Mouse (Mus musculus) retina, postnatal 1 day (tissue): ENCODE results near the gene Fos.
A peak's percentile ranks its signal among the peaks of the same experiment; 100 is the strongest.

ENCODE experiments used
- DNase-seq: peaks from one replicate; pipeline ENCODE4 v3.0.0-alpha.2; 2012

Fos gene

DNA sequence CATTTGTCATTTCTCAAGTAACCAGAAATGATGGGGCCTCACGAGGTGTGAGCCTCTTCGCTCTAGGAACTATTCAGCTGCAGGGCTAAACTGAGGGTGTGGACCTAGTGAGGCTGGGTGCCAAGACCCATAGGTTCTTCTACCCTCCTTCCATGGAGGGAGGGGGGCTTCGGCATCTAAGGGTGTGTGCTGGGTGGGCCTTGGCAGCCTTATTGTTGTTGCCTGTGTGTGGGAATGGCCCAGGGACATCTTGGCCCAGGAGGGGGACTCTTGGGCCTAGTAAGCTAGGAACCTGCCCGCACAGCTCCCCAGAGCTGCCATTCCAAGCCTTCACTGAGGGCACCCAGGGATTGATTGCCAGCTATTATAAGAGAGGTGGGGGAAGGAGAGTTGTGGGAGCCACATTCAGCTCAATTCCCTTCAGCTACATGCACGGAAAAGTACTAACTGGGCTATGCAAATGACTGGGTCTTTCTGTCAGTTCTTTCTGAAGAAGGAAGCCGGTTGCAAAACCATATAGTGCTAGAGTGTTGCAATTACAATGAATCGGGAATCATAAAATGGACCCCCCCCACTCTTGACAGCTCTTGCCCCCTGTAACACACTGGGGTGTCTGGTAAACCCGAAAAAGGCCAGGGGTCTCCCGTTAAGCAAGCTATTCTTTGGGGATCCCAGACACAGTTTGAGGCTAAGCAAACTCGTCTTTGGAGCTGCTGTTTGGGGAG lies 16.6 kb downstream of the Fos start:
- no peak for DNase-seq

DNA sequence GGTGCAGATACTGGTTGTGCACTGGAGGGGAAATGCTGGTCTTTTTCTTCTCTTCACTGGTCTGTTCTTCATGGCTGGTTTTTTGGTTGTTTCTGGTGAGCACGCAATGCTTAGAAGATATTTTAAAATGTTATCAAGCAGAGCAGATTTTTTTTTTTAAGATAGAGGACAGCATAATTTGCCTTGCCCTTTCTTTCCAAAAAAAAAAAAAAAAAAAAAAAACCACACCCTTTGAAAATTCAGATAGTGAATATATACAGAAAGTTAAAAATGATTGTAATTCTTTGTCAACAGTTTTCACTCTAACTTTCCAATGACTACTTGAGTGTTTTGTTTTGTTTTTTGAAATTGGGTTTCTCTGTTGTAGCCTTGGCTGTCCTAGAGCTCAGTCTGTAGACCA lies 17.3 kb downstream of the Fos start:
- no peak for DNase-seq

DNA sequence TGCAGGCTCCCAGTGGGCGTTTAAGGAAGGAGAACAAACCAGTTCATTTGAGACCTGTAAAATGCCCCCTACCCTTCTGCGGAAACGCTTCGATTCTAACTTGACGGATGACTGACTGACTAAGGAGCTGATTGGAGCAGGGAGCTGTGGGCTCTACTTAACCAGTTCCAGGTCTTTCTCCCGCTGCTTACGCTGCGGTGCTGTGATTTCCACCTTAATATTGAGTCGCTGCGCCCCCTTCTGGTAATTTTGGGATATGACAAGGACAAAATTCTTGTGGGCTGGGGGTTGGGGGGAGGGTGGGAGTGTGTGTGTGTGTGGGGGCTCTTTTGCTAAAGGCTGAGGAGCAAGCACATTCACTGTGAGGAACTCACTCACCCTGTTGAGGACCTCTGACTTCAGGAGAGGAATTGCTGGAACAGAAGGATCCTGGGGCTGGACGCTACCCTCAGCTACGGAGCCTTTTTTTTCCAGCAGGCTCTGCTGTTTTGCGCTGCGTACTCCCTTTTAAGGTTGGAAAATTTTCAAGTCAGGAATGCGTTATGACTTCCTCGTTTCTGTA lies 18.5 kb downstream of the Fos start:
- DNase-seq, result peak; percentile 91

DNA sequence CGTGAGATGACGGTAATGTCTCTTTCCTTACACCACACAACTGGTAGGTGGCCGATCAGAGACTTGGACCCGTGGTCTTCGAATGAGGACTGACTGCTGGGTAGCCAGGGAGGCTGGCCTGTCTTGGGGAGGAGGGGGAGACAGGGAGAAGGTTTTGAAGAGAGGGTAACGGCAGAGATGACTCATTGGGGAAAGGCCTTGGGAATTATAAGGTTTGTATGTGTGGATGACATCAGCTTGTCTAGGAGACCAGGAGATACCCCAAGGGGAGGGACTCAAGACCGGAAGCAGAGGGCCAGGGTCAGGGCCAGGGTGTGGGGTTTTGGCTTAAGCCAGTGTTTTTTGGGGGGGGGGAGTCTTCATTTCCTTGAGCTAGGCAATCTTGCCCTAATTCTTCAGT lies 22.6 kb downstream of the Fos start:
- no peak for DNase-seq

DNA sequence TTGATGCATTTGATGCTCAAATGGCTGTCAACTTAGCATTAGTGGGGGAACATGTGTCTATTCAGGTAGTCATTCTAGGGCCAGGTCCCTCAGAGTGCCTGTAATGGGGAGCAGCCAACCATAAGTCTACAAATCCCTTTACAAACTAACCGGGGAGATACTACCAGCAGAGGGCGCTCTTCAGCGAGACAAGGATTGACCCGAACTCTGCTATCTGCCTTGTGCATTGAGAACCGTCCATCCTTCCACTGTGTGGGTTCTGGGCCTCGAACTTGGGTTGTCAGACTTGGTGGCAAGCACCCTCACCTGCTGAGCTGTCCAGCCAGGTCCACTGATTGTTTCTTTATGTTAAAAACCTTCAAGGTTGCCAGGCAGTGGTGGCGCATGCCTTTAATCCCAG lies 23.1 kb downstream of the Fos start:
- DNase-seq, result peak; percentile 86

DNA sequence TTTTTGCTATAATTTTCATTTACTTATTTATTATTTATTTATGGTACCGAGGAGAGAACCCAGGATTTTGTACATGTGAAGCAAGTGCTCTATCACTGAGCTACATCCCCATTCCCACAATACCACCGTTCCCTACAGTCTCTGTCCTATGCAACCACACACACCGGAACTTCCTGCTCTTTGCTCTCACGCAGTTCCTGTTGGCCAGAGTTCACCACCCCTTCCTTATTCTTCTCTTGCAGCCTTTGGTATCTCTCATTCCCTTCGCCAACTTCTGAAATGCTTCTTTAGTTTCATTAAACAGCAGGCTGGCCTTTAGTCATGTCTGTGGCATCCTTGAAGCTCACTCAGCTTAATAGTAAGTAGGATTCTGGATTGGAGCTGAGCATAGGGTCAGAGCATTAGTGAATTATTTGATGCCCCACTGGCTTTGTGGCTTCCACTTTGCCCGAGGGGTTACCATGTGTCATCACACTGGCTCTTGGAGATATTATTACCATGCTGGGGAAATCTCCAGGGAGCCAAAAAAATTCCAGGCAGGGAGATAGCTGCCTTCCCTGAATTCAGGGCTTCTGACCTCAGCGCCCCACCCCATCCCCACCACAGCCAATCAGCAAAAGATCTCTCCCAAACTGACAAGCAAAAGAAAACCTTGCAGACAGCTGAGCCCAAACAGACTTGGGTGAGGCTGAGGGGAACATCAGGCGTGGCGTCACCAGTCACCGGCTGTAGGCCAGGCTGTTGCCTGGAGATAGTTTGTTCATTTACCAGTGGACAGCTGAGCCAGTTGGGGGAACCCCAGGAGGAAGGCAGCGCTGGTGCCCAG lies 23.8 kb downstream of the Fos start:
- peak; percentile 60 for DNase-seq

DNA sequence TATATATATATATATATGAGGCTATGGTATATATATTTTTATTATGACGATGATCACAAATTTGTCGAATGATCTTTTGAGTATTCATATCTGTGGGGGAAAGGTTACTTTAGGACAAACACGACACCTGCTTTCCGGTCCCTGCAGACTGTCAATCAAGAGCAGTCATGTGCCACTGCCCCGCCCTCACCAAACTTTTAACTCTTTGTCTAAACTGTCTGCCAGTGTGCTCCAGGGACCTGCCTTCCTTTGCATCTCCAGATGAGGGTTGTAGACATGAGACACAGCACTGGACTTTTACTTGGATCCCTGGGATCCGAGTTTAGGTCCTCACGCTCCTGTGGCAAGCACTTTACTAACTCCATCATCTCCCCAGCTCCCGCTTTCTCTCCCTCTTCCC lies 25.3 kb downstream of the Fos start:
- DNase-seq, result no peak

DNA sequence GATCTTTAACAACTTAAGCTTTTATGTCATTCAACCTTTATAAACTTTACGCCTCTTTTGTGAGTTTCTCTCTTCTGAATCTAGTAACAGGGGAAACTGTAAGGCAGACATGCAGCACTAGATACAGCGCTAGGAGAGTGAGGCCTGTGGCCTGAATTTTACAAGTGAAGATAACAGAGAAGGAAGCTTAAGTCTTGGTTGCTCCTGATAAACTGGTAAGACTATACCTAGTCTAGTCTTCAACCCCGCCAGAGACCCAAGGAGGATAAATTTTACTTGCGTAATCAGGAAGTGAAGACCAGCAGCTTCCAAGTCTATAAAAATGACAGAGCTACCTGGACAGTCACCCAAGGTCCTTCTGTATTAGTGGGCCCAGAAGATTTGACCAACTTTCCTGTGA lies 29.0 kb downstream of the Fos start:
- DNase-seq, result no peak

DNA sequence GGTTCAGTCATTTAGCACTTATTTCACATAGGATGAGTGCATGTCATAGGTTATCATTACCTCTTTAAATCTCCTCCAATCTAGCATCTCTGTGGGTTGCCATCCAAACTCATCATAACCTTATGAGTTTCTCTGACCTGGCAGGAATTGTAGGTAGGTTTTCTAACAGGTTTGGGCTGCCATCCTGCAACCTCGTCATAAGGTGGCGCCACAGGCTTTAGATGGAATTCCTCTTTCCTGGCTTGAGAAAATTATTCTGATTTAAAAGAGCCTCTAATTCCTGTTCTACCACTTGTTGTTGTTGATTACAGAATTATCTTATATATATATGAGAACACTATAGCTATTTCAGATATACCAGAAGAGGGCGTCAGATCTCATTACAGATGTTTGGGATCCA lies 34.5 kb downstream of the Fos start:
- DNase-seq, result no peak

DNA sequence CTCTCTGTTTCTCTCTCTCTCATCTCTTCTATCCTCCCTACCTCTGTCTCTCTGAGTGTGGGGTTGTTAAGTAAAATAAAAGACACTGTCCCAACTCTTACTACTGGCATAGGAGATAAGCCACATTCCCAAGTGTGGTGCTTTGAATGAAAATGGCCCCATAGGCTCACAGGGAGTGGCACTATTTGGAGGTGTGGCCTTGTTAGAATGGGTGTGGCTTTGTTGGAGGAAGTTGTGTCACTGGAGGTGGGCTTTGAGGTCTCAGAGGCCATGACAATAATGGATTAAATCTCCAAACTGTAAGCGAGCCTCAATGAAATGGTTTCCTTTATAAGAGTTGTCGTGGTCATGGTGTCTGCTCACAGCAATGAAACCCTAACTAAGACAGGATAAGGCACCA lies 36.3 kb downstream of the Fos start:
- DNase-seq, result no peak

DNA sequence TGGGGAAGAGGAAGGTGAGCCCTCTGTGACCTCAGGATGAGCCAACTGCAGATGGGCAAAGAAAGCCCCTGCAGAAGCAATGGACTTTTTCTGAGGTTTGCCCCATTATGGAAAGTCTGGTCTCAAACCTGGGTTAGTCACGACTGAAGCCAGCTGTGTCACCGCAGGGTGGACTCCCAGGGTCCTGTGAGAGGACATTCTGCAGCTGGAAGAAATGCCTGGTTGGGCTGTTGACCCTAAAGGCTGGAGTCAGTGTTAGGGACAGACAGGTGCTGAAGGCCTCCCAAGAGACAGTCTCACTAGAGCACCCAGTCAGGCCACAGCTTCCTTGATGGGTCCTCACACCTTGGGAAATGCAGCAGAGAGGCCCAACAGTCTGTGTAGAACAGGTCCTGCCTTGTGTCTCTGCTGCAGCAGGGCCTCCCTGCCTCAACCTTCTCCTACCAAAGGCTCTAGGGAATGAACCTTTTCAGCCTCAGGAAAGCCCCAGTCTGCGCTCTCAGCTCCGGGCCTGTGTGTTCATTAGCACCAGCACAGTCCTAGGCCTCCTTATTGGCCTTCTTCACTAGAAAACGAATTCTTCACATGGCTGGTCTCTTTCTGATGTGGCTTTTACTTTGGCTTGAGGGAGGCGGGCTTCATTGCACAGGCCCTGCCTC lies 40.2 kb downstream of the Fos start:
- no peak for DNase-seq

DNA sequence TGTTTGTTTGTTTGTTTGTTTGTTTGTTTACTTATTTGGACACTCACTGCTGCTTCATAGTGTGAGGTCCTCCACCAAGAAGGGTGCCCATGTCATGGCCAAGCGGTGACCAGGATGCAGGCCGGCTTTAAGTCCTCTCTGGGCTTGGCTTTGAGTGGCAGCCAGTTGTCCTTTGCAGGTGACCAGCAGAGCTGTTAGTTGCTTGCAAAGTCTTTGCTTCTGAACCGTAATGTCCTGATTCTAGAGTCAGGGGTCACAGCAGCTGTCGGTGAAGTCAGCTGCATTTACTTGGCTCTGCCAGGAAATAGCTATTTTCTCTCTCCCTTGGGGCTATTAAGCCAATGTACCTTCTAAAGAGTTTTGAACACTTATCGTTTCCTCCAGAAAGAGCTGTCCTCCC lies 41.3 kb downstream of the Fos start:
- DNase-seq, result no peak

DNA sequence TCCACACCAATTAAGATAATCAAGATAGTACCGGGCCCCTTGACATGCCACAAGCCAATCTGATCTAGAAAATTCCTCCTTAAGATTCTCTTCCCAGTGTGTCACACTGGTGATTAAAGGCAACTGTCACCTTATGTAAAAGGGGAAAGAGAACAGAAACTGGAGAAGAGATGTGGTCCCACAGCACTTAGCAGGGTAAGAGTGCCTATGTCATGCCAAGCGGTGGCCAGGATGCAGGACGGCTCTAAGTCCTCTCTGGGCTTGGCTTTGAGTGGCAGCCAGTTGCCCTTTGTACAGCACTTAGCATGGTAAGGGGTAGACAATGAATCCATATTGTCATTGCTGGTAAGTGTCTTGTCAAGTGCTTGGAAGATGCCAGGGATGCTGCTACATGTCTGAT lies 42.2 kb downstream of the Fos start:
- no peak for DNase-seq

DNA sequence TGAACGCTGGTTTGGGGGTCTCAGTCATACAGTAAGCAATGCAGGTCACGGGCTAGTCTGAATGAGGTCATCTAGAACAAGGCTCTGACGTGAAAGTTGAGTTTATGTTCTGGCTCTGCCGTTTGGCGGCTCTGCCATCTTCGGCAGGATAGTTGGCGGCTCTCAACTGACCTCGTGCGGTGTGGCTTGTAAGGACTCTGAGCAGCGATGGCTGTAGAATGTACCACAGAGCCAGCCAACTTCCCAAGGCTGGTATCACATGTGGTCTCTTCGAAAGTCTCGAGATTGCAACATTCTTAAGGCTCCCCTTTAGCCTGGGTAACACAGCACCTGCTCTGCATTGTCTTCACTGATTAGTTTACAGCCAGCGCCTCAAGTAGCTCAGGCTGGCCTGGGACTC lies 43.6 kb downstream of the Fos start:
- DNase-seq, result no peak

DNA sequence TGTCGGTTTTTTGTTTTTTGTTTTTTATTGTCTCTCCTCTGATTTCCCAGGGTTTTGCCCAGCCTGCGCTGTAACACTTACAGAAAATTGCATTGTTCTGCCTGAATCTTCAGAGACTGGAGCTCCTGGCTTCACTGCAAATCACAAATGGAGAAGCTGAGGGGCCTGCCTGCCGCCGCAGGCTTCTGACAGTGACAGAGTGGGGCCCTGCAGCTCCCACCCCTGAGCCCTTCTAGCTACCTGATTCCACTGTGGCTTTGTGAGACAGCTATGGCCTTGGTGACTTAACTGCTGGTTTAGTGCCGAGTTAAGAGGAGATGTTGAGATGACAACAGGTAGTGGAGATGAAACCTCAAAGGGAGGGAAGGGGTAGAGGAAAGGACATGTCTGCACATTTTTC lies 44.3 kb downstream of the Fos start:
- no peak for DNase-seq

DNA sequence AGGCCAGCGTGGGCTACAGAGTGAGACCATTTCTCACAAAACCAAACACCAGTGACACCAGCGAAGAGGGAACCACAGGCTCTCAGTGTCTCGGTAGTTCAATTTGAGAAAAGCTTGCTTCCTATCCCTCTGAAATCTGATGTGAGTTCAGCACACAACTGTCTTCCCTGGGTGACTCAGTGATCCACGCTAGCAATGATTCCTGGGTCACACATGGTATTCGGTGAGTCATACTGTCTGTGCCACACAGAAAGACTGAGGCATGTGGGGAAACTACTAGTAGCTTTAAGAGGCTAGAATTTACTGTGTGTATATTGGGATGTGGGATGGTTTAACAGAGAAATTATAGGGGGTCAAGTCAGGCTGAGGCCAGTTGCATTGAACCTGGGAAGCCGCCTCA lies 45.9 kb downstream of the Fos start:
- no peak for DNase-seq

DNA sequence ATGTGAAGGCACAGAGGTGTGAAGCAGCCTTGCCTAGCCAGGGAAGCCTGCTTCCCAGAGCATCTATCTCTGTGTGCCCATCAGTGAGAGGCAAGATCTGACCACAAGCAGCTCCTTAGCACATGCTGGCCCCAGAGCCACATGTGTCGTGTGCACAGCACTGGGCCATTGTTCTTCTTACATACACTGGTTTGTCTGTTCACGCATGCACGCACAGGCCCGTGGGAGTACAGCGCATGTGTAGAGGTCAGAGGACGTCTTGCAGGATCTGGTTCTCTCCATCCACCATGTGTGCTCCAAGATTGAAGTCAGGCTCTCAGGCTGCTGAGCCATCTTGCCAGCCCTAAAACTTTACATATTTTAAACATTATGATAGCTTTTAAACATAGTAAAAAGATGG lies 47.4 kb downstream of the Fos start:
- peak; percentile 60 for DNase-seq

DNA sequence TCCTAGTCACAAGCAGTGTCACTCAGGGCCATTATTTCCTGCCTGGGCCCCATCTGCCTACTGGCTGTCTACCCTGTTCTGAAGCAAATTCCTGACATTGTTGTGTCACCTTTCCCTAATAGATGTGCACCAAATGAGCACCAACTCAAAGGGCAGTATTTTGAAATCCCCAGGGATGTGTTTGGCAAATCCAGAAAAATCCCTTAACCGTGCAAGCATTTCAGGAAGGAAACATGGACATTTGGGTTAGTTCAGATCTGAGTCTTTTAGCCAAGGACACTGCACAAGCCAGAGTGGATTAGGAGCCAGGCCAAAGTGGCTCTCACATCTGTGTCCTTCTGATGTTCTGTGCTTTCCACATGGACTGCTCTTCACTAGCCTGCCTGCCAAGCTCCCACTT lies 48.0 kb downstream of the Fos start:
- DNase-seq, result peak; percentile 16

DNA sequence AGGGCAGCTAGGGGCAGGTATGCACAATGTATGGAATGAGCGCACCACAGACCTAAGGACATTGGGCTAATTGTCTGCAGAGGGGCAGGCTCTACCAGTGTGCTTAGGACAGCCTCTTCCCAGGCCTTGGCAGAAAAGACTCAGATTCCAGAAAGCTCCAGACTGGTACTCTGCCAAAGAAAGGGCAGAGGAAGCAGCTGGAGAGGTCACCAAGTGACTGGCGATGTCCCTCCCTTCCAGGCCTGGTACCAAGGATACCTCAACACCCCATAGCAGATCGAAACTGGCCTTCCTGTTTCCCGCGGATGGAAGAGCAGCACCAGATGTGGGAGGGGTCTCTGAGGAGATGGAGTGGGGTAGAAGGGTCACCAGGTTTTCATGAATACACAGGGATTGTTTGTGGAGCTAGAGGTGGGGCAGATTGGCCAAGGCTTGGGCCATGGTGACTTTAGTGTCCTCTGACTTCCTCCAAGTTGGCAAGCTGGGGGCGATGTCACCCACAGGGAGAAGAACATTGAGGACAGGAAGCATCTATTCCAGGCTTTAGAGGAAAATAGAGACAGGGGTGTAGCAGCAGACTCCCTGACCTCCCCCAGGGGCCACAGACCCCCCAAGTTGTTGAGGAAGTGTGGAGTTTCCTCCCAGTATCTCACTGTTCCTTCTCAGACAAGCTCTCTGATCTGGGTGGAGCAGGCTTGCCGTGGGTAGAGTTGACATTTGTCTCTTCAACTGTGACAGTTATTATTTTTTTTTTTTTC lies 49.1 kb downstream of the Fos start:
- peak; percentile 18 for DNase-seq

DNA sequence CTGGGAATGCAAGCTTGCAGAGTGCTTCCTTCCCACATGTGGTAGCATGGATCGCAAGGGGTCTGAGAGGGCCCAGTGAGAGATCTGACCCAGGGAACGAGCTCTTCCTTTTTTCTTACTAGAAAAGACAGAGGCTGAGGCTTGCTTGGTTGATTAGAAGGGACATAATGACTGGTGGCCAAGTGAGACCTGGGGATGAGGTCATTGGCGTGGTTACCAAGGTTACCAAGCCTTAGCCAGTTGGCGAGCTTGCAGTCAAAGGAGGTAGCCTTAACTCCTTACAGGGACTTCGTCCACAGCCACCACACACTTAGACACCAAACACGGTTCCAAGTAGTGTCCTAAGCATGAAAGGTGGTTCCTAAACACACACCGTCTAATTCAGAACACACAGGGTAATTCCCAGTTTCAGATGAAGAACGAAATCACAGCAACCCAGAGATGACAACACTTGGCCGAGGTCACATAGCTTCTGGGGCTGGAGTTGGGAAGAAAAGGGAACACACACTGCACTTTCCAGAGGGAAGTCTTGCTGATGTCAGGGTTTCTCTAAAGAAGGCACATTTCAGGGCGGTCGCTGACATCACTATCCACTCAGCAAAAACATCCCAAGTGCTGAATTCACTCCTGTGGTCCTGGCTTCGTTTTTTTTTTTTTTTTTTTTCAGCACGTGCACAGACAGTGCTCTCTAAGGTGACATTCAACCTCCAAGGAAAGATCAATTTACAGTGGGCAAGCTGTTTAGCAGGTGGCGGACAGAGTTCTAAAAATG lies 49.9 kb downstream of the Fos start:
- DNase-seq, result peak; percentile 67

DNA sequence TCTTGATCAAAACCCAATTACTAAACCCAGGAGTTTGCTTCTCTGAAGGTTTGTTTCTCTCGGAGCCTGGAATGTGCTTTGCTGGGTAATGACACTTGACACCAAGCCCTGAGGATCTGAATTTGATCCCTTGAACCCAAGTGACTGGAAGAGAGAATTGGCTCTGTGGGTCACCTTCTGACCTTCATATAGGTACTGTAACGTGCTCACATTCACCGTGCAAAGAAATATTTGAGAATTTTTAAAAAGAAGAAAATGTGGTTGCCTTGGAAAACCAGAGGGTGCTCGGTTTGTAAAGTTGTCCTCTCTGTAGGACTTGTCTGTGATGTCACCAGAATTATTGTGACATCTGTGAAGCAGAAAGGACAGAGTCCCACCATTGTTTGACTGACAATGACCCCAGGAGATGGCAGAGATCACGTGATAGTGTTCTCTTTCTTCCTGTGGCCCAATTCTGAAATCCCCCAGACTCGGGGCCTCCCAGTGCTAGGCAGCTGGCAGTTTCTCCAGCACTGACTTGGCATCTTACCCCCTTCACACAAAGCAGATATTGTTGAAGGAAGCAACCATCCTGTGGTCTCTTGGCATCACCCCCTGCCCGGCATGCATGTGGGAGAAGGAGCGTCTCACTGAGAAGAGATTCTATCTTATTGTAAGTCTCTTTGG lies 50.6 kb downstream of the Fos start:
- DNase-seq, result peak; percentile 93
